ENCODE assay signal across 30 mouse cellular contexts in the genomic region with DNA sequence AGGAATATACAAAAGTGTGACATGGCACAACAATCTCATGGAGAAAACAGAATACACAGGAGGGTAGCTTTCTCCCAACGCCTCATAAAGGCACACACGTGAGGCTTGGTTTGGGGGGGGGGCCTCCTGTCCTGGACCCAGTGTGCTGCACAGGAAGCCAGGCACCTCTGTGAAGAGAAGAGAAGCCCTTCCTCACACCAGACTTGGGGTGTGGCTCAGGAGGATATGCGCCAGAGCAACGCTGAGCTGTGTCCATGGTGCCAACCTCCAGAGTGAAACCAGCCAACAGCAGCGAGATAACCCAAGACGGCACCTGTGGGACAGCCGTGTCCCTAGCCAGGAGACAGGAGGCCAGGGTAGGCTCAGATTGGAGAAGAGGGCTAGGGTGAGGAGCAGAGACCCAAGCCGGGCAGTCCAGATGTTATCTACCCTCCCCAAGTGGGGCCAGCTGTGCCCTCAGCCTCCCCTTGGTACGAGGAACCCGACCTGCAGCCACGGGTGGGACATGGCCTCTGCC. TPM values are rescaled to one million over a fixed set of nuclear protein-coding genes. Genes with fewer than 3 reads are reported as not detected.
DNase-seq lines count a peak whose midpoint lies in the region; ATAC-seq and TF ChIP-seq lines count a peak whose summit lies in the region.
"Had no signal": no experiment of that assay in that cellular context is flagged by ENCODE, and none has a peak within 500 bp of the region (broad histone marks: within the 10 kb centered on the region; RNA-seq: fewer than 3 reads in every experiment).

No protein-coding gene starts in this region.

- H3K9ac ChIP-seq in liver, adult 2 months (ENCODE audit: low read depth, low read length) = no peak overlapping the region
- H3K9ac ChIP-seq in liver, embryonic 11.5 days (ENCODE audit: low read depth, low read length) = no peak overlapping the region
- H3K9ac ChIP-seq: embryonic facial prominence, embryonic 12.5 days; hindbrain, embryonic 13.5 days; limb, embryonic 12.5 days; liver, embryonic 14.5 days; lung, embryonic 15.5 days; midbrain, embryonic 12.5 days; neural tube, embryonic 13.5 days had no signal

- 57% methylated on average over 11 of the region's 11 CpGs for WGBS in liver, adult 2 months
- 78% methylated on average over 11 of the region's 11 CpGs for WGBS in liver, embryonic 11.5 days
- 25% methylated on average over 11 of the region's 11 CpGs for WGBS in thymus, adult 2 months

- no peak overlapping the region for H3K4me3 ChIP-seq in liver, adult 2 months (ENCODE audit: insufficient read depth, low read depth, low read length)
- H3K4me3 ChIP-seq in liver, embryonic 11.5 days (ENCODE audit: low read depth, low read length) = no peak overlapping the region
- H3K4me3 ChIP-seq in thymus, adult 2 months (ENCODE audit: control insufficient read depth, insufficient read depth, low read length) = no peak overlapping the region
- H3K4me3 ChIP-seq: embryonic facial prominence, embryonic 12.5 days; forebrain, embryonic 10.5 days; hindbrain, embryonic 13.5 days; limb, embryonic 12.5 days; lung, embryonic 15.5 days; midbrain, embryonic 12.5 days; myocyte; neural tube, embryonic 13.5 days had no signal

- H3K36me3 ChIP-seq in liver, adult 2 months (ENCODE audit: control insufficient read depth, insufficient read depth, low read length) = peaks cover 28% of the 10 kb centered on the region
- H3K36me3 ChIP-seq in liver, embryonic 11.5 days (ENCODE audit: control insufficient read depth, insufficient read depth, low read length) = no peaks in the 10 kb centered on the region
- no peaks in the 10 kb centered on the region for H3K36me3 ChIP-seq in thymus, adult 2 months (ENCODE audit: control insufficient read depth, insufficient read depth, low read length)
- H3K36me3 ChIP-seq: embryonic facial prominence, embryonic 12.5 days; forebrain, embryonic 10.5 days; G1E; hindbrain, embryonic 13.5 days; limb, embryonic 12.5 days; lung, embryonic 15.5 days; midbrain, embryonic 12.5 days; neural tube, embryonic 13.5 days had no signal

- no peaks in the 10 kb centered on the region for H3K79me2 ChIP-seq in liver, adult 2 months (ENCODE audit: control insufficient read depth, insufficient read depth, low read length)

- no peak for TF ChIP-seq POLR2A in liver, adult 2 months (IDR thresholded peaks at IDR 0.05; ENCODE audit: extremely low read depth, insufficient read depth, low read length)
- TF ChIP-seq POLR2A in thymus, adult 2 months (IDR thresholded peaks at IDR 0.05; ENCODE audit: control insufficient read depth, extremely low read depth, insufficient read depth, low read length, poor library complexity) = no peak

- peak overlapping the region; percentile 24 for H3K27ac ChIP-seq in liver, adult 2 months (replicated peaks; ENCODE audit: insufficient read depth, low read depth, low read length)
- no peak overlapping the region for H3K27ac ChIP-seq in liver, embryonic 11.5 days (ENCODE audit: low read depth, low read length)
- H3K27ac ChIP-seq in thymus, adult 2 months (ENCODE audit: control insufficient read depth, insufficient read depth, low read length) = no peak overlapping the region
- H3K27ac ChIP-seq: embryonic facial prominence, embryonic 12.5 days; hindbrain, embryonic 13.5 days; kidney, postnatal 0 days; limb, embryonic 12.5 days; liver, embryonic 14.5 days; lung, embryonic 15.5 days; midbrain, embryonic 12.5 days; neural tube, embryonic 13.5 days had no signal

- no peak for ATAC-seq in liver, embryonic 11.5 days (replicated peaks; ENCODE audit: low FRiP score)
- ATAC-seq in megakaryocyte progenitor cell, adult 5-6 weeks (replicated peaks; ENCODE audit: poor library complexity) = 0 out of 2 replicates have a peak, but pooled peaks have one; percentile 5

- H3K9me3 ChIP-seq in liver, embryonic 11.5 days (ENCODE audit: control insufficient read depth, low read length) = no peaks in the 10 kb centered on the region
- H3K9me3 ChIP-seq: embryonic facial prominence, embryonic 12.5 days; forebrain, embryonic 10.5 days; G1E; hindbrain, embryonic 13.5 days; limb, embryonic 12.5 days; lung, embryonic 15.5 days; midbrain, embryonic 12.5 days; neural tube, embryonic 13.5 days had no signal

- H3K27me3 ChIP-seq in liver, adult 2 months (ENCODE audit: control insufficient read depth, insufficient read depth, low read length) = no peaks in the 10 kb centered on the region
- H3K27me3 ChIP-seq in liver, embryonic 11.5 days (replicated peaks; ENCODE audit: control insufficient read depth, insufficient read depth, low read length) = no peaks in the 10 kb centered on the region
- H3K27me3 ChIP-seq in thymus, adult 2 months (ENCODE audit: control insufficient read depth, insufficient read depth, low read length) = no peaks in the 10 kb centered on the region
- H3K27me3 ChIP-seq: embryonic facial prominence, embryonic 12.5 days; hindbrain, embryonic 13.5 days; limb, embryonic 12.5 days; lung, embryonic 15.5 days; midbrain, embryonic 12.5 days; neural tube, embryonic 13.5 days had no signal

- H3K4me2 ChIP-seq in liver, embryonic 11.5 days = no peak overlapping the region
- H3K4me2 ChIP-seq: embryonic facial prominence, embryonic 12.5 days; heart, embryonic 11.5 days; hindbrain, embryonic 13.5 days; limb, embryonic 12.5 days; lung, embryonic 15.5 days; midbrain, embryonic 12.5 days; neural tube, embryonic 13.5 days had no signal

- DNase-seq in liver, adult 2 months (ENCODE audit: extremely low read depth, low read depth, low spot score) = no peak
- DNase-seq in liver, embryonic 11.5 days (ENCODE audit: low spot score) = no peak
- DNase-seq in thymus, postnatal 4 days = peak; percentile 32
- DNase-seq in thymus, adult 2 months = no peak
- DNase-seq in layer of hippocampus, adult 8-10 months (ENCODE audit: low spot score in 2 of 2) = no peak
- DNase-seq in frontal cortex, postnatal 14 days (ENCODE audit: low spot score in 2 of 2) = no peak
- DNase-seq: adrenal gland, adult 8-10 months; cerebellum, adult 8-10 months; embryo, embryonic 11 days; gastrocnemius, postnatal 14 days; heart, adult 18-20 months; heart, postnatal 4 days; kidney, adult 8-10 months; kidney, postnatal 4 days; layer of hippocampus, postnatal 36 days; right cerebral cortex, postnatal 4 days; thymus, postnatal 36 days had no signal

- no peak for TF ChIP-seq CTCF in liver, adult 2 months (IDR thresholded peaks at IDR 0.05; ENCODE audit: low read depth, low read length)
- no peak for TF ChIP-seq CTCF in thymus, adult 2 months (IDR thresholded peaks at IDR 0.05; ENCODE audit: borderline replicate concordance, control insufficient read depth, extremely low read depth, insufficient read depth, low read length, poor library complexity)

- peaks cover 28% of the 10 kb centered on the region for H3K4me1 ChIP-seq in liver, adult 2 months (ENCODE audit: control insufficient read depth, insufficient read depth, low read length)
- peaks cover 28% of the 10 kb centered on the region for H3K4me1 ChIP-seq in liver, embryonic 11.5 days (replicated peaks; ENCODE audit: control insufficient read depth, insufficient read depth, low read length)
- H3K4me1 ChIP-seq in thymus, adult 2 months (replicated peaks; ENCODE audit: control insufficient read depth, insufficient read depth, low read length) = peaks cover 14% of the 10 kb centered on the region

RNA-seq across cellular contexts. Expression of a gene that starts 12.8 kb away (rescaled TPM):
- 18.3 and 19.9 TPM in 2 replicates for total RNA-seq in liver, adult 2 months (2014; rRNA removed)
- polyA plus RNA-seq in liver, adult 2 months (2012; rRNA removed) = 11.4 and 12.2 TPM in 2 replicates
- 14.5 and 16.2 TPM in 2 replicates for polyA plus RNA-seq in liver, embryonic 11.5 days (2014; fragmentation: Nextera tagmentation; extraction: Ambion mirVana)
- polyA plus RNA-seq in thymus, adult 2 months (2012; rRNA removed) = 74.6 and 144 TPM in 2 replicates
- 22.6 and 24.6 TPM in 2 replicates for total RNA-seq in megakaryocyte progenitor cell, adult 5-6 weeks (2015)
- 33.9 TPM in 2 replicates for total RNA-seq in megakaryocyte progenitor cell, adult 5-6 weeks (2017)
- total RNA-seq in layer of hippocampus, adult 8-10 months (2022) = 10 to 100 TPM; 41.6 to 54.7 (median 52.8) TPM

RNA-seq across cellular contexts. Expression of a gene that starts 28.8 kb away (rescaled TPM):
- total RNA-seq in liver, adult 2 months (2014; rRNA removed) = 464 and 499 TPM in 2 replicates
- 610 and 703 TPM in 2 replicates for polyA plus RNA-seq in liver, adult 2 months (2012; rRNA removed)
- polyA plus RNA-seq in liver, embryonic 11.5 days (2014; fragmentation: Nextera tagmentation; extraction: Ambion mirVana) = 59.9 and 60.1 TPM in 2 replicates
- polyA plus RNA-seq in thymus, adult 2 months (2012; rRNA removed) = 122 and 130 TPM in 2 replicates
- total RNA-seq in megakaryocyte progenitor cell, adult 5-6 weeks (2015) = 11.4 and 12.2 TPM in 2 replicates
- 8.5 and 12.2 TPM in 2 replicates for total RNA-seq in megakaryocyte progenitor cell, adult 5-6 weeks (2017)
- total RNA-seq in layer of hippocampus, adult 8-10 months (2022) = 10 to 100 TPM; 80.9 to 89.3 (median 85.5) TPM

Comparison
In these comparisons a context has a peak if more than half of its experiments do, and no peak if none do; other contexts are left out.
1. RNA of a gene that starts 28.8 kb away (total RNA-seq): 464 to 499 TPM in liver, adult 2 months and 80.9 to 89.3 TPM in layer of hippocampus, adult 8-10 months; 8.5 to 12.2 TPM in megakaryocyte progenitor cell, adult 5-6 weeks; every median in the first group is over 4 times any median in the second.